Mouse (Mus musculus) brain, embryonic 18.5 days (tissue): ENCODE results near the gene Gm4305.
"Not testable (repeated sequence)": the region's sequence is repeated elsewhere in the genome, so short reads cannot be mapped to it uniquely, and the experiment has no call there.

ENCODE experiments used
- DNase-seq: peaks from one replicate; pipeline ENCODE4 v3.0.0-alpha.2; 2012; ENCODE audit warnings: low read depth, low spot score

The Gm4305 gene

DNA sequence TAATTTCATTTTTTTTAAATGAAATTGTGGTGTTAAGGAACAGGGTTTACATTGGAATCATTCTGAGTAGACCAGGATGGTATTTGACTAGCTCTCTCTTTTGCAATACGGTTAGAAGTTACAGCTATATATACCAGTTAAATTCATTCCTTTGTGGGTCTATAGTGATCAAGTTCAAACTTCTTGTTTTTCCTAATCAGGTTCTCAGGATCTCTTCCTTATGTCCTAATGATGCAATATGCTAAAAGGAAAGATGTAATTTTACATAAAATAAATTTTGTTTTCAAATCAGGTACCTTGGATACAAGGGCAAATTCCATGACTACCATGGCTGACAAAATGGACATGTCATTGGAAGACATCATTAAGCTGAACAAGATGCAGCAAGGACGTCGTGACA lies at the start of gene Gm4305:
Gene Gm4305, plus strand, starts transcription at position 301 of the 400 bp plus-strand sequence.
- not testable (repeated sequence) for DNase-seq

DNA sequence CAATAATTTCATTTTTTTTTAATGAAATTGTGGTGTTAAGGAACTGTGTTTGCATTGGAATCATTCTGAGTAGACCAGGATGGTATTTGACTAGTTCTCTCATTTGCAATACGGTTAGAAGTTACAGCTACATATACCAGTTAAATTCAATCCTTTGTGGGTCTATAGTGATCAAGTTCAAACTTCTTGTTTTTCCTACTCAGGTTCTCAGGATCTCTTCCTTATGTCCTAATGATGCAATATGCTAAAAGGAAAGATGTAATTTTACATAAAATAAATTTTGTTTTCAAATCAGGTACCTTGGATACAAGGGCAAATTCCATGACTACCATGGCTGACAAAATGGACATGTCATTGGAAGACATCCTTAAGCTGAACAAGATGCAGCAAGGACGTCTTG lies 15.5 kb upstream of the Gm4305 start, which contains the start of gene Gm4301:
Gene Gm4301, plus strand, starts transcription at position 301 of the 400 bp plus-strand sequence.
- DNase-seq: not testable (repeated sequence)

DNA sequence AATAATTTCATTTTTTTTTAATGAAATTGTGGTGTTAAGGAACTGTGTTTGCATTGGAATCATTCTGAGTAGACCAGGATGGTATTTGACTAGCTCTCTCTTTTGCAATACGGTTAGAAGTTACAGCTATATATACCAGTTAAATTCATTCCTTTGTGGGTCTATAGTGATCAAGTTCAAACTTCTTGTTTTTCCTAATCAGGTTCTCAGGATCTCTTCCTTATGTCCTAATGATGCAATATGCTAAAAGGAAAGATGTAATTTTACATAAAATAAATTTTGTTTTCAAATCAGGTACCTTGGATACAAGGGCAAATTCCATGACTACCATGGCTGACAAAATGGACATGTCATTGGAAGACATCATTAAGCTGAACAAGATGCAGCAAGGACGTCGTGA lies 10.4 kb upstream of the Gm4305 start, which contains the start of gene Gm4302:
Gene Gm4302, plus strand, starts transcription at position 301 of the 400 bp plus-strand sequence.
- DNase-seq: not testable (repeated sequence)

DNA sequence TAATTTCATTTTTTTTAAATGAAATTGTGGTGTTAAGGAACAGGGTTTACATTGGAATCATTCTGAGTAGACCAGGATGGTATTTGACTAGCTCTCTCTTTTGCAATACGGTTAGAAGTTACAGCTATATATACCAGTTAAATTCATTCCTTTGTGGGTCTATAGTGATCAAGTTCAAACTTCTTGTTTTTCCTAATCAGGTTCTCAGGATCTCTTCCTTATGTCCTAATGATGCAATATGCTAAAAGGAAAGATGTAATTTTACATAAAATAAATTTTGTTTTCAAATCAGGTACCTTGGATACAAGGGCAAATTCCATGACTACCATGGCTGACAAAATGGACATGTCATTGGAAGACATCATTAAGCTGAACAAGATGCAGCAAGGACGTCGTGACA lies 5.2 kb upstream of the Gm4305 start, which contains the start of gene Gm4303:
Gene Gm4303, plus strand, starts transcription at position 301 of the 400 bp plus-strand sequence.
- DNase-seq: not testable (repeated sequence)

DNA sequence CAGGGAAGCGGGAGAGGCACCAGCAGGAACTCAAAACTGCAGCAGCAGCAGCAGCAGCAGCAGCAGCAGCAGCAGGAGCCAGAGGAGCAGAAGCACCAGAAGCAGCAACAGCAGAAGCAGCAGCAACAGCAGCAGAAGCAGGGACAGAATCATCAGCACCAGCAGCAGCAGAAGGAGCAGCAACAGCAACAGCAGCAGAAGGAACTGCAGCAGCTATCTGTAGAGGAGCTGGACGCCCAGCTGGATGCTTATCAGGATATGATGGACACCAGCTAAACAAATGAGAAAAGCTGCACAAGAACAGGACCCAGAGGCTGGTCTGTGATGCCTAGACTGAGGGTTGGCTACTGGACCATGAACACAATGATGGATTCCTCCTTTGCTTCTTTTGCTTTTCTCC lies 5.9 kb downstream of the Gm4305 start:
- not testable (repeated sequence) for DNase-seq

DNA sequence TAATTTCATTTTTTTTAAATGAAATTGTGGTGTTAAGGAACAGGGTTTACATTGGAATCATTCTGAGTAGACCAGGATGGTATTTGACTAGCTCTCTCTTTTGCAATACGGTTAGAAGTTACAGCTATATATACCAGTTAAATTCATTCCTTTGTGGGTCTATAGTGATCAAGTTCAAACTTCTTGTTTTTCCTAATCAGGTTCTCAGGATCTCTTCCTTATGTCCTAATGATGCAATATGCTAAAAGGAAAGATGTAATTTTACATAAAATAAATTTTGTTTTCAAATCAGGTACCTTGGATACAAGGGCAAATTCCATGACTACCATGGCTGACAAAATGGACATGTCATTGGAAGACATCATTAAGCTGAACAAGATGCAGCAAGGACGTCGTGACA lies 10.1 kb downstream of the Gm4305 start, which contains the start of gene Gm4307:
Gene Gm4307, plus strand, starts transcription at position 301 of the 400 bp plus-strand sequence.
- DNase-seq: not testable (repeated sequence)

DNA sequence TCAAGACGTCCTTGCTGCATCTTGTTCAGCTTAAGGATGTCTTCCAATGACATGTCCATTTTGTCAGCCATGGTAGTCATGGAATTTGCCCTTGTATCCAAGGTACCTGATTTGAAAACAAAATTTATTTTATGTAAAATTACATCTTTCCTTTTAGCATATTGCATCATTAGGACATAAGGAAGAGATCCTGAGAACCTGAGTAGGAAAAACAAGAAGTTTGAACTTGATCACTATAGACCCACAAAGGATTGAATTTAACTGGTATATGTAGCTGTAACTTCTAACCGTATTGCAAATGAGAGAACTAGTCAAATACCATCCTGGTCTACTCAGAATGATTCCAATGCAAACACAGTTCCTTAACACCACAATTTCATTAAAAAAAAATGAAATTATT lies 31.6 kb downstream of the Gm4305 start, which contains the start of gene Gm4312:
Gene Gm4312, minus strand, starts transcription at position 101 of the 400 bp plus-strand sequence.
- DNase-seq: not testable (repeated sequence)
